Mouse (Mus musculus): Measurements from ENCODE around the gene Vps51. TPM values are rescaled to one million over a fixed set of nuclear protein-coding genes. Genes with fewer than 3 reads are reported as not detected.

The Vps51 gene
- polyA plus RNA-seq, 1 experiment from 2014 or later = 38.9 TPM

DNA sequence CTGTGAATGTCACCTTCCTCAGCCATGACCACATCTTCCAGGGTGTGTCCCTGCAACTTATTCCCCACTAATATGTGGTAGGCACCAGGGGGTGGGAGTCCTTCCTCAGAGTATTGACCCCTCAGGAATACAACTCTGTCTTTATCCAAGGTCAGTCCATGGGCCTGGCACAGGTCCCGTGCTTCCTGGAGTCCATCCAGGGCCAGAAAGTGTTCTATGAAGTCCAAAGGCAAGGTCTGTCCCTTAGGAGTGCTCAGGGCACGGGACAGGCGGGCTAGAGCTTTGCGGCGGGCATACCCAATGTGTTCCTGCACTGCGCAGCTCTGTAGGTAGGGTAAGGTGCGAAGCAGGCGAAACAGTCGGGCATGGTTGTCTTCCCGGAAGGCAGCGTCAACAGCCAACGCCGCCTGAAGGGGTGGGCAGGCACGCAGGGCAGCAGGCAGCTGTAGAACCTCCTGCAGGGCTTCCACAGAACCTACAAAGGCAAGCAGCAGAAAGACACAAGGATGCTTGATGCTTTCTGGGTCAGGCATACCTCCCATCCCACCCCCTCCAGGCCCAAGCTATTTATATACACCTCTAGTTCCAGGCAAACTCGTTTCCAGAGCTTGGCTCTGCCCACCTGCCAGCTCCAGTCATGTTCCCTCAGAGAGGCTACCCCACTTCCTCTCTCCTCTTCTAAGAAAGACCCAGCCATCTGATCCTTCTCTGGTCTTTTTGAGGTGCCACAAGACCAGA lies 39.3 kb upstream of the Vps51 start:
- H3K27me3 ChIP-seq (ENCODE audit: control insufficient read depth, insufficient read depth, low read length) = no peaks in the 10 kb centered on the region

DNA sequence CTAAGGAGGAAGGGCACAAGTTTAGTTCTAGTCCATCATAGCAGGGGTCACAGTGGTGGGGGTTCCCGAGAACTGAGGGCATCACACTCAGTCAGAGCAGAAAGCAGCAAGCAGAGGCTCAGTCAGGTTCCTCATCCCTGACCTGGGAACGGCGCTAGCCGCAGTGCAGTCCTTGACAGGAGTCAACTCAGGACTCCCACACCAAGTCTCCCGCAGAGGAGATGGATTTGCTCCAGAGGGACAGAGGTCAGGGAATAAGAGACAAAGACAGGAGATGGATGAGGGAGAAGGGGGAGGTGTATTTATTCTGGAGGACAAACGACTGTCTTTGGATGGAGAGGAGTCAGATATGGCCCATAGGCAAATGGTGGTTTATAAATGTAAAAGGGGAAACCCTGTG lies 36.1 kb upstream of the Vps51 start:
- Histone ChIP-seq H3K27me3 (ENCODE audit: control insufficient read depth, insufficient read depth, low read length) (no peaks in the 10 kb centered on the region), H3K4me3 (ENCODE audit: low read depth, low read length) (no peak overlapping the region), H3K4me2 (no peak overlapping the region), H3K36me3 (ENCODE audit: control insufficient read depth, insufficient read depth, low read length) (peaks cover 19% of the 10 kb centered on the region), H3K9me3 (replicated peaks; ENCODE audit: control insufficient read depth, low read length) (no peaks in the 10 kb centered on the region), H3K9ac (ENCODE audit: low read depth, low read length) (no peak overlapping the region), H3K4me1 (ENCODE audit: control insufficient read depth, insufficient read depth, low read length) (peaks cover 10% of the 10 kb centered on the region; the same call in 1 of the 2 replicates), H3K27ac (ENCODE audit: low read depth, low read length) (no peak overlapping the region)
- 61% methylated on average over 6 of the region's 6 CpGs for WGBS (ENCODE audit: insufficient replicate concordance)
- ATAC-seq (replicated peaks; ENCODE audit: insufficient number of reproducible peaks, low FRiP score, low TSS enrichment) = no peak

More for the DNA sequence above, 39.3 kb upstream of the Vps51 start:
- ATAC-seq (replicated peaks; ENCODE audit: insufficient number of reproducible peaks, low FRiP score, low TSS enrichment) = no peak
- 90% methylated on average over 14 of the region's 15 CpGs for WGBS (ENCODE audit: insufficient replicate concordance)
- Histone ChIP-seq H3K9ac (ENCODE audit: low read depth, low read length) (peak overlapping the region; percentile 59; the same call in 1 of the 2 replicates), H3K4me3 (ENCODE audit: low read depth, low read length) (peak overlapping the region; percentile 73; the same call in 1 of the 2 replicates), H3K27ac (ENCODE audit: low read depth, low read length) (no peak overlapping the region), H3K36me3 (ENCODE audit: control insufficient read depth, insufficient read depth, low read length) (peaks cover 19% of the 10 kb centered on the region), H3K9me3 (replicated peaks; ENCODE audit: control insufficient read depth, low read length) (no peaks in the 10 kb centered on the region), H3K4me2 (peak overlapping the region; percentile 72), H3K4me1 (ENCODE audit: control insufficient read depth, insufficient read depth, low read length) (peaks cover 10% of the 10 kb centered on the region; the same call in 1 of the 2 replicates)

DNA sequence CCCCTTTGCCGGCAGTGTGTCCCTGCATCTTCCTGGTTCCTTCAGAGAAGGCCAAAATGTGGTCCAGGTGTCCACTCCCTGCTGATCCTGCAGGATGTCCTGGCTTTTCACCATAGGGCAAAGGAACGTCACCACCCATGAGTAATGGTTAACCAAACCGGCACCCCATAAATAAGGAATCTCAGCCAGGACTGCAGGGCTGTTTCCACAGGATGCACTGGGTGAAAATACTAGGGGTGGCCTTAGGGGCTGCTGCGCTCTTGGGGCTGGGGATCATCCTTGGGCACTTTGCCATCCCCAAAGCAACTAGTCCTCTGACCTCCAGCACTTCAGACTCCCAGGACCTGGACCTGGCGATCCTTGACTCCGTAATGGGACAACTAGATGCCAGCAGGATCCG lies 28.6 kb upstream of the Vps51 start, which contains the start of gene Naaladl1:
Naaladl1 (plus strand) TSS at position 197 of the 400 bp plus-strand sequence.
- Histone ChIP-seq H3K27me3 (ENCODE audit: control insufficient read depth, insufficient read depth, low read length) (no peaks in the 10 kb centered on the region), H3K36me3 (ENCODE audit: control insufficient read depth, insufficient read depth, low read length) (no peaks in the 10 kb centered on the region), H3K27ac (ENCODE audit: low read depth, low read length) (no peak within 1 kb of the TSS; the same call in 1 of the 2 replicates), H3K4me2 (no peak within 1 kb of the TSS; the same call in 1 of the 2 replicates), H3K9me3 (replicated peaks; ENCODE audit: control insufficient read depth, low read length) (no peaks in the 10 kb centered on the region), H3K4me3 (ENCODE audit: low read depth, low read length) (no peak within 1 kb of the TSS), H3K9ac (ENCODE audit: low read depth, low read length) (0 out of 2 replicates have a peak within 1 kb of the TSS, but pooled peaks have one; percentile 22), H3K4me1 (ENCODE audit: control insufficient read depth, insufficient read depth, low read length) (no peaks in the 10 kb centered on the region)
- no peak for ATAC-seq (replicated peaks; ENCODE audit: insufficient number of reproducible peaks, low FRiP score, low TSS enrichment)
- WGBS (ENCODE audit: insufficient replicate concordance) = 80% methylated on average over 7 of the region's 7 CpGs

DNA sequence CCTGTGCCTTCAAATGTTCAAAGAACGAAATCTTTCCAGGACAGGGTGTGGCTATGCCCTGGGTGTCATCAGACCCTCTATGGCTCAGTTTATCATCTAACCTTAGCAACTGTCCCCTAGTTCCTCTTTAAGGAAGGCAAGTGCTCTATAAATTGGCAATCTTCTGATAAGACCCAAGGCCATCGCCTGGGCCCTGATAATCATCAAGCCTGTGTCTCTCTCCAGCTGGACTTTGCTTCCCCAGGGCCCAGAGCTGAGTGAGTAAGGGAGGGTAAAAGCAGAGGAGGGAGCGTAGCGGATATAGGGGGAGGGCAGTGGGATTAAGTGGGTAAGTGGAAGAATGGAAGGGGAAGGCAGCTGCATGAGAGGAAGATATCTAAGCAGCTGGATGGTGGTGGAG lies 27.4 kb upstream of the Vps51 start:
- no peaks in the 10 kb centered on the region for H3K9me3 ChIP-seq (replicated peaks; ENCODE audit: control insufficient read depth, low read length)
- H3K9ac ChIP-seq (ENCODE audit: low read depth, low read length) = 0 out of 2 replicates have a peak overlapping the region, but pooled peaks have one; percentile 22
- no peak overlapping the region for H3K27ac ChIP-seq (ENCODE audit: low read depth, low read length)
- no peak overlapping the region for H3K4me3 ChIP-seq (ENCODE audit: low read depth, low read length)
- H3K27me3 ChIP-seq (ENCODE audit: control insufficient read depth, insufficient read depth, low read length) = no peaks in the 10 kb centered on the region
- WGBS (ENCODE audit: insufficient replicate concordance) = 58% methylated on average over 4 of the region's 4 CpGs
- no peaks in the 10 kb centered on the region for H3K4me1 ChIP-seq (ENCODE audit: control insufficient read depth, insufficient read depth, low read length)
- no peak overlapping the region for H3K4me2 ChIP-seq
- no peaks in the 10 kb centered on the region for H3K36me3 ChIP-seq (ENCODE audit: control insufficient read depth, insufficient read depth, low read length)
- no peak for ATAC-seq (replicated peaks; ENCODE audit: insufficient number of reproducible peaks, low FRiP score, low TSS enrichment)

DNA sequence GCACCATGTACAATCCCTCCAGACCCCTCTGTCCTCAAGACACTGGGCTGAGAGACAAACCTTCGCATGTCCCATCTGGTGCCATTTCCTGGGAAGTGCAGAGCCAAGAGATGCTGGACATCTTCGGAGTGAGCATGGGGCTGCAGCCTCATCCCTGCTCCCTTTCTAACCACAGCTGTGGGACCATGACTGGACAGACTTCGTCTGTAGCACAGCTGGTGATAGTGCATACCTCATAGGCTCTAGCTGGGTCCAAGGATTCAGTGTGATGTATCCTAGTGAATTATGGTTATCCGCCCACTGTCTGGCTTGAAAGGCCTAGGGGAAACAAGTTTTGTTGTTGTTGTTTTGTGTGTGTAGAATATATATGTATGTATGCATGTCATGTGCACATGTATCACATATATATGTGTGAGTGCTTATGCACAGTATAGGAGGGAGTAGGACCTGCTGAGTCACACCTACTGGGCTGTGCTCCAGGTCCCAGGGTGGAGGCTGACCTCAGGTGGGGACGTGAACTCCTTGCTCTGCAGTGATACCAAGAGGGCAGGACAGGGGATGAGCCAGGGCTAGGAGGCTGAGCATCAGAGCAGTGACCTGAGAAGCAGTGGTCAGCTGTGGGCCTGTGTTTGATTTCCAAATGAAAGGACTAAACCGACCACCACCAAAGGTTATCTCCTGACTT lies 25.3 kb upstream of the Vps51 start:
- H3K27me3 ChIP-seq (ENCODE audit: control insufficient read depth, insufficient read depth, low read length) = no peaks in the 10 kb centered on the region
- H3K9me3 ChIP-seq (replicated peaks; ENCODE audit: control insufficient read depth, low read length) = no peaks in the 10 kb centered on the region
- no peak for ATAC-seq (replicated peaks; ENCODE audit: insufficient number of reproducible peaks, low FRiP score, low TSS enrichment)
- no peak overlapping the region for H3K9ac ChIP-seq (ENCODE audit: low read depth, low read length)
- no peak overlapping the region for H3K27ac ChIP-seq (ENCODE audit: low read depth, low read length)
- H3K4me1 ChIP-seq (ENCODE audit: control insufficient read depth, insufficient read depth, low read length) = no peaks in the 10 kb centered on the region
- H3K36me3 ChIP-seq (ENCODE audit: control insufficient read depth, insufficient read depth, low read length) = no peaks in the 10 kb centered on the region
- WGBS (ENCODE audit: insufficient replicate concordance) = 70% methylated on average over 6 of the region's 6 CpGs
- no peak overlapping the region for H3K4me3 ChIP-seq (ENCODE audit: low read depth, low read length)
- no peak overlapping the region for H3K4me2 ChIP-seq

DNA sequence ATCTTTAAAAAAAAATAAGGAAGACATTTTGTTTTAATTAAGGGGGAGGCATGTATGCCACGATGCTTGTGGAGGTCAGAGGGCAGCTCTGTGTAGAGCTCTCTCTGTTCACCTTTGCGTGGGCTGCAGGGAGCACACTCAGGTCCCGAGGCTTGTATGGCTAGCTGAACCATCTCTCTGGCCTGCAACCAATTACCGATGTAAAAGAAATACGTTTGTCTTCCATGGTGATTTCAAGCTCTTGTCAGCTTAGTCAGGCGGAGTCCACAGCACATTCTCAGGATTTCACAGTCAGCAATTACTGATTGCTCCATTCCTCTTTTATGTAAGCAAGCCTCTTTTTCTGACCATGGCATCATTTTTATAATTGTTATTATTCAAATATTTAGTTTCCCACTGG lies 24.2 kb upstream of the Vps51 start:
- H3K27me3 ChIP-seq (ENCODE audit: control insufficient read depth, insufficient read depth, low read length) = no peaks in the 10 kb centered on the region

DNA sequence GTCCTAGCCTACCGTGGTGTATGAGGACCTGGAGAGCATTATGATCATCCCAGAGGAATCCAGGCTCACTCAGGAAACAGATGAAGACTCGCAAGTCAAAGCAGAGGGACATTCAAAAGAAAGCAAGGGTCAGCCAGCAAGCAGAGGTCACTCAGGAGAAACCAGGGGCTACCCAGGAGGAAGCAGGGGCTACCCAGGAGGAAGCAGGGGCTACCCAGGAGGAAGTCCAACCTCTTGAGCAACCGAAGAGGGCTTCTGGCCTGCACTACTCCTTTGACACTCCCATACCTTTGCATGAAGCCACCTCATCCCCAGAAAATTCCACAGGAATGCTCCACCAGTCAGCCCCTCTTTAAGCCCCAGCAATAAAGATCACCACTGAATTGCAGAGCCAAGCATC lies 20.8 kb upstream of the Vps51 start:
- WGBS (ENCODE audit: insufficient replicate concordance) = 81% methylated on average over 3 of the region's 3 CpGs
- no peaks in the 10 kb centered on the region for H3K4me1 ChIP-seq (ENCODE audit: control insufficient read depth, insufficient read depth, low read length)
- no peak for ATAC-seq (replicated peaks; ENCODE audit: insufficient number of reproducible peaks, low FRiP score, low TSS enrichment)

More for the DNA sequence above, 24.2 kb upstream of the Vps51 start:
- no peaks in the 10 kb centered on the region for H3K4me1 ChIP-seq (ENCODE audit: control insufficient read depth, insufficient read depth, low read length)
- H3K9me3 ChIP-seq (replicated peaks; ENCODE audit: control insufficient read depth, low read length) = no peaks in the 10 kb centered on the region
- no peak for ATAC-seq (replicated peaks; ENCODE audit: insufficient number of reproducible peaks, low FRiP score, low TSS enrichment)
- H3K27ac ChIP-seq (ENCODE audit: low read depth, low read length) = no peak overlapping the region
- no peak overlapping the region for H3K9ac ChIP-seq (ENCODE audit: low read depth, low read length)
- no peak overlapping the region for H3K4me3 ChIP-seq (ENCODE audit: low read depth, low read length)
- no peak overlapping the region for H3K4me2 ChIP-seq
- 76% methylated on average over 6 of the region's 6 CpGs for WGBS (ENCODE audit: insufficient replicate concordance)
- no peaks in the 10 kb centered on the region for H3K36me3 ChIP-seq (ENCODE audit: control insufficient read depth, insufficient read depth, low read length)

DNA sequence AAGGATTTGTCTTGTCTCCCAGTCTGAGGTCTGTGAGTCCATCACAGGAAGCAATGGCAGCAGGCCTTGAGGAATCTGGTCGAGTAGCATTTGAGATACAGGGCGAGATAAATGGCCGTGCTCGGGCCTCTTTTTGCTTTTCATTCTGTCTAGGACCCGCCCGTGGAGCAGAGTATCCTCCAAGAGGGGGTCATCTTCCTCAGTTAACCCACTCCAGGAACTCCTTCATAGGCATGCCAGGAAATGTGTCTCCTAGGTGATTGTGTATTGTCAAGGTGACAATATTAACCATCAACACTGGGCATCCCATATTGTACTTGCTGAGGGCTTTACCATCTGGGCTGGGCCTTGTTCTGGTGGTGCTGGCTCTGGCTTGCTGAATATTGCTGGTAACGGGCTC lies 17.1 kb upstream of the Vps51 start, which contains the start of gene AC131692.1:
AC131692.1 (plus strand) TSS at position 301 of the 400 bp plus-strand sequence.
- Histone ChIP-seq H3K4me2 (no peak within 1 kb of the TSS), H3K4me1 (ENCODE audit: control insufficient read depth, insufficient read depth, low read length) (no peaks in the 10 kb centered on the region), H3K9ac (ENCODE audit: low read depth, low read length) (no peak within 1 kb of the TSS), H3K27me3 (ENCODE audit: control insufficient read depth, insufficient read depth, low read length) (no peaks in the 10 kb centered on the region), H3K9me3 (replicated peaks; ENCODE audit: control insufficient read depth, low read length) (no peaks in the 10 kb centered on the region), H3K36me3 (ENCODE audit: control insufficient read depth, insufficient read depth, low read length) (peaks cover 19% of the 10 kb centered on the region), H3K4me3 (ENCODE audit: low read depth, low read length) (no peak within 1 kb of the TSS), H3K27ac (ENCODE audit: low read depth, low read length) (no peak within 1 kb of the TSS)
- WGBS (ENCODE audit: insufficient replicate concordance) = 91% methylated on average over 7 of the region's 7 CpGs
- ATAC-seq (replicated peaks; ENCODE audit: insufficient number of reproducible peaks, low FRiP score, low TSS enrichment) = no peak

More for the DNA sequence above, 20.8 kb upstream of the Vps51 start:
- Histone ChIP-seq H3K27ac (ENCODE audit: low read depth, low read length) (no peak overlapping the region), H3K4me2 (no peak overlapping the region), H3K36me3 (ENCODE audit: control insufficient read depth, insufficient read depth, low read length) (peaks cover 5% of the 10 kb centered on the region; the same call in 1 of the 2 replicates), H3K27me3 (ENCODE audit: control insufficient read depth, insufficient read depth, low read length) (no peaks in the 10 kb centered on the region), H3K9ac (ENCODE audit: low read depth, low read length) (no peak overlapping the region), H3K9me3 (replicated peaks; ENCODE audit: control insufficient read depth, low read length) (no peaks in the 10 kb centered on the region), H3K4me3 (ENCODE audit: low read depth, low read length) (no peak overlapping the region)

All from heart, embryonic 11.5 days (tissue).